Mouse (Mus musculus) ES-Bruce4 (cell line): Measurements from ENCODE around the gene Prox2.

ENCODE experiments used
- CTCF ChIP-seq: IDR thresholded peaks from one replicate; pipeline ENCODE4 v1.8.1; 2011; ENCODE audit warnings: low read depth, low read length
- EP300 ChIP-seq: IDR thresholded peaks from 2 replicates; pipeline ENCODE4 v1.6.1; 2011; ENCODE audit warnings: low read depth, low read length; ENCODE audit not compliant: insufficient read depth
- POLR2A ChIP-seq: IDR thresholded peaks from one replicate; pipeline ENCODE4 v1.8.1; 2011; ENCODE audit warnings: low read length; ENCODE audit not compliant: insufficient read depth

DNA sequence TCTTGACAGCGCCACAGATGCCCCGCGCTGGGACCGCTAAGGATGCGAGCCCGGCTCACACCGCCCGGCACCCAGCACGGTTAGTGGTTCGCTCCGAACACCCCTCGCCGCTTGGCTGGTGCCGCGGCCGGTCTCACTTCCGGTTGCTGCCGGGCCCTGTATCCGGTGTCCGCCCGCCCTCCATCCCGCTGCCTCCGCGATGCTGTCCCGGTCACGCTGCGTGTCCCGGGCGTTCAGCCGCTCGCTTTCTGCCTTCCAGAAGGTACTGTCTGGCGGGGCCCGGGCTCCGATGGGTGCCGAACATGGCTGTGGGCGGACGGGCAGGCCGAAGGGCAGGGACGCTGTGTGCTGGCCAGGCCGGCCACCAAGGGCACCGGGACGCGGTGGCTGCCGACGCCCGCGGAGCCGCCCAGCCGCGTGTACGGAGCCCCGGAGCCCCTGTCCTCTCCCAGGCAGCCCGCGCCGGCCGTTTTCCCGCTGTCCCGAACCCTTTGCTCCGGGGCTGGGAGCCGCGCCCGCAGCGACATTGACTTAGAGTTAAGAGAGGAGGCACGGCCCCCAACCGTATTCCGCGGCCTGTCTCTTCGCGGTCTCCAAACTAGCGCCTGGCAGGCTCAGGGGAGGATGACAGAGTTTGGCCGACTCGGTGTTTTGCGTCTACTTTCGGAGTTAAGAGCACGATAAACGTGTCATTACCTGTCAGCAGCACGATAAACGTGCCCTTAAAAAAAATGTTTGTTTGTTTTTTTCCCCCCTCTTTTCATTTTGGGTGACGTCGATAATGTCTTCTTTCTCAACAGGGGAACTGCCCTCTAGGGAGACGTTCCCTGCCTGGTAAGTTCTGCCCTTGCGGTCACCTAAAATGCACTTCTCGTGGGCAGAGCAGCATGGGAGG is at the start of gene Prox2, which contains the start of gene Dlst:
- no peak for TF ChIP-seq CTCF
- no peak for TF ChIP-seq EP300
- TF ChIP-seq POLR2A = no peak
